Mouse (Mus musculus): ENCODE data around the gene Oat. TPM values are rescaled to one million over a fixed set of nuclear protein-coding genes. Genes with fewer than 3 reads are reported as not detected.

The Oat gene
- polyA plus RNA-seq, 1 experiment from 2014 or later, result 57.6 TPM

DNA sequence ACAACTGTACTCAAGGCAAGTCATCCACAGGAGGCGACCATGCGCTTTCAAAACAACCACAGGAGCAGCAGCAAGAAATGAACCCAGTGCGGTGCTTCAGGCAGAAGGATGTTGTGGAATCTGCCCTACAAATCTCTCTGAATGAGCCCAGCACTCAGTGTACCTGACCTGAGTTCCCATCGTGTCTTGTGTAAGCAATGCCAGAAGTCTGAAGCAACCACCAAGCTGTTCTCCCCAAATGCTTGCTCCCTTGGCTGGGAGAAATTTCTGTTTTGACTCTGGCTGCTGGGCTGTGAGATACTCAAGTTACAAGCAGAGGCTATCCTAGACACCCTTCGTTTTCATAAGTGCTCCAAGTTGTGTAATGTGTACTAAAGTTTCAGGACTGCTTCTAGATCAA lies 29.5 kb upstream of the Oat start:
- peaks cover 14% of the 10 kb centered on the region for H3K4me1 ChIP-seq (replicated peaks)
- no peak overlapping the region for H3K27ac ChIP-seq (replicated peaks)
- no peak overlapping the region for H3K4me3 ChIP-seq (replicated peaks)
- H3K9ac ChIP-seq, result no peak overlapping the region
- no peak overlapping the region for H3K4me2 ChIP-seq
- WGBS (ENCODE audit: insufficient replicate concordance), result 48% methylated on average over 5 of the region's 5 CpGs
- peaks cover 78% of the 10 kb centered on the region for H3K27me3 ChIP-seq
- H3K9me3 ChIP-seq (replicated peaks), result no peaks in the 10 kb centered on the region
- no peak for ATAC-seq (ENCODE audit: insufficient read depth)
- no peaks in the 10 kb centered on the region for H3K36me3 ChIP-seq (replicated peaks)

DNA sequence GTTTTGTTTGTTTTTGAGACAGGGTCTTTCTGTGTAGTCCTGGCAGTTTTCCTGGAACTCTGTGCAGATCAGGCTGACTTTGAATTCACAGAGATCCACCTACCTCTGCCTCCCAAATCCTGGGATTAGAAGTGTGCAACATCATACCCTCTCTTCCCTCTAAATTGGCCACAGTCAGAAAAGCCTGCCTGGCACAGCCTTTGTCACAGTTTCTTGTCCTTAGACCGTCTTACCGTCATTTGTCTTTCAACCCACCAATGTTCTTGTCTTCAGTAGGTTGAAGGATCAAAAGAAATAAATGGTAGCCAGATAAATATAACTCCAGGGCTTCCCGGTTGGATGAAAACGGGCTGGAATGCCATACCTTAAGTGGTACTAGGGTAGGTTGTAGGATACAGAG lies 28.5 kb upstream of the Oat start:
- no peaks in the 10 kb centered on the region for H3K36me3 ChIP-seq (replicated peaks)
- no peak overlapping the region for H3K27ac ChIP-seq (replicated peaks)
- H3K9me3 ChIP-seq (replicated peaks), result no peaks in the 10 kb centered on the region
- WGBS (ENCODE audit: insufficient replicate concordance), result 69% methylated on average over 4 of the region's 4 CpGs
- no peak overlapping the region for H3K4me2 ChIP-seq
- no peak overlapping the region for H3K9ac ChIP-seq
- peaks cover 8% of the 10 kb centered on the region for H3K4me1 ChIP-seq (replicated peaks)
- peaks cover 88% of the 10 kb centered on the region for H3K27me3 ChIP-seq
- no peak overlapping the region for H3K4me3 ChIP-seq (replicated peaks)
- ATAC-seq (ENCODE audit: insufficient read depth), result no peak

DNA sequence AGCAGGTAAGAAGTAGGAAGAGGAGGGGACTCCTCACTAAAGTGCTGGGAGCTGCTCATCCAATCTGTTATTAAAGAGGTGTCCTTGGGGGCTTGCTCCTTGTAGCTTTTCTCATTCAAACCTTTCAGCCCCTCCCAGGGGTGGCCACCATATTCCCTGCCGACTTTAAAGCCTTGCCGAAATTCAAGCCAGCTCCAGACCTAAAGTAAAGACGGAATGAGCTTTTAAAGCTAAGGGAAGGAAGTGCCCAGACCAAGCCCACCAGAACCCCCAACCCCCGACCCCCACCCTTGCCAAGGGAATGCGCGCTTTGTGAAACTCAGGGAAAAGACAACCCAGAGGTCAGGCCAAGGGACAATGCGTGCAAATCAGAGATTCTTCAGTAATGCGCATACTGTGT lies 24.7 kb upstream of the Oat start:
- no peak overlapping the region for H3K4me3 ChIP-seq (replicated peaks)
- no peak overlapping the region for H3K4me2 ChIP-seq
- 13% methylated on average over 8 of the region's 8 CpGs for WGBS (ENCODE audit: insufficient replicate concordance)
- H3K9me3 ChIP-seq (replicated peaks), result no peaks in the 10 kb centered on the region
- ATAC-seq (ENCODE audit: insufficient read depth), result no peak
- peaks cover 42% of the 10 kb centered on the region for H3K4me1 ChIP-seq (replicated peaks)
- no peaks in the 10 kb centered on the region for H3K36me3 ChIP-seq (replicated peaks)
- H3K27ac ChIP-seq (replicated peaks), result no peak overlapping the region
- peaks cover 98% of the 10 kb centered on the region for H3K27me3 ChIP-seq
- H3K9ac ChIP-seq, result no peak overlapping the region

DNA sequence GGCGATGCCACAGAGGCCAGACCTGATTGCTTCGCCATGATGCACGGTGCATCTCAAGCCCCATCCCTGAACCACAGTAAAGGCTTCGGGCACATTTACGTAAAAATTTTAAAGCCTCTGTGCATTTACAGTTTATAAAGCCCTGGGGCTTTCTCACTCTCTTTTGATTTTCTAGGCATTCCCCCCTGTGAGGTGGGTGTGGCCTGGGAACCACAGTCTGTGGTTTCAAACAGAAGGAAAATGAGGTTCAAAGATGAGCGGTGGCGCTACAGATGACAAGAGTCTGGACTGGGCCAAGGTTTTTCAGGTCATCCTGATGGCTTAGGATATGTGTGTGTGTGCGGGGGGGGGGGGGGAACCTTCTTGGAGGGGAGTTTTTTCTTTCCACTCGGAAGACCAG lies 23.8 kb upstream of the Oat start:
- Histone ChIP-seq H3K9ac (no peak overlapping the region), H3K27ac (replicated peaks) (no peak overlapping the region), H3K4me3 (replicated peaks) (no peak overlapping the region), H3K27me3 (peaks cover 99% of the 10 kb centered on the region), H3K4me2 (peak overlapping the region; percentile 36; the same call in 1 of the 2 replicates), H3K36me3 (replicated peaks) (no peaks in the 10 kb centered on the region), H3K9me3 (replicated peaks) (no peaks in the 10 kb centered on the region), H3K4me1 (replicated peaks) (peaks cover 47% of the 10 kb centered on the region)
- 5% methylated on average over 9 of the region's 9 CpGs for WGBS (ENCODE audit: insufficient replicate concordance)
- no peak for ATAC-seq (ENCODE audit: insufficient read depth)

DNA sequence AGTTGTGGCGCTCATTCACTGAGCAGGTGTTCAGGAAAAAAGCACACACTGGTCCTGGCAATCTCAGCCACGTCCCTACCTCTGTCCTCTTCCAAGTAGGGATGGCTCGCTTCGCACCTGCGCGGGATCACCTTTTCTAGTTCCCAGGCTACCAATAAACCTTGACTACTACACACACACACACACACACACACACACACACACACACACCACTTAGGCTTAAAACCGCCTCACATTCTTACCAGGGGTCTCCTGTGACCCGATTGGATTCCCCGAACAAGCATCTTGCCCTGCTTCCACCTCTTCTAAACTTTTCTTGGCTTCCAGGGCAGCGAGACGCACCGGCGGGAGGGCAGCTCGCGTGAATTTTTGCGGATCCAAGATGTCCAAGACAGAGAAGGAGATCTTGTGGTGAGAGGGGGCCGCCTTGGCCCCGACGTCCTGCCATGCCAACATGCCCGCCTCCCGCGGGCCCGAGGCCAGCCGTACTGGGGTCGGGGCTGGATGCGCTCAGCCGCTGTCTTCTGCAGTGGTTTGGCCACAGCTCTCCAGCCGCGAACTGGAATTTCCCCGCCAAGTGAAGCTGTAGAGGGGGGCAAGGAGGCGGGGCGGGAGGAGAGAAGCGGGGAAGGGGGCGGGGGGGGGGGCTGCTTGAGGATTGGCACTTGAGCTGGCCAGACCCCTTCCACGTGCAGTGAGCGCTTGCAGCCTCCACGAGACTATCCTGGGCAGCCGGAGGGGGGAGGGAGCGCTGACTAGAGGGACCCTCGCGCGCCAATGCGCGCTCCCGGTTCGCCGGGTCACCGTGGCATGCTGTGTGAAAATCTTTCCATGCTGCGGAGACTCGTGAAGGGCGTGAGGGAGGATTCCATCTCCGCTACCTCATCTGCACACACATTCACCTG lies 23.1 kb upstream of the Oat start, which contains the start of gene Nkx1-2:
Gene Nkx1-2 (minus strand): TSS at position 567 of the 905 bp plus-strand sequence.
- peak within 1 kb of the TSS; percentile 36 for H3K4me2 ChIP-seq
- H3K9ac ChIP-seq, result no peak within 1 kb of the TSS
- no peak within 1 kb of the TSS for H3K27ac ChIP-seq (replicated peaks)
- H3K9me3 ChIP-seq (replicated peaks), result no peaks in the 10 kb centered on the region
- peaks cover 49% of the 10 kb centered on the region for H3K4me1 ChIP-seq (replicated peaks)
- 2% methylated on average over 51 of the region's 52 CpGs for WGBS (ENCODE audit: insufficient replicate concordance)
- no peak for ATAC-seq (ENCODE audit: insufficient read depth)
- H3K27me3 ChIP-seq, result peaks cover 98% of the 10 kb centered on the region
- H3K4me3 ChIP-seq (replicated peaks), result peak within 1 kb of the TSS; percentile 5; the same call in 1 of the 2 replicates
- no peaks in the 10 kb centered on the region for H3K36me3 ChIP-seq (replicated peaks)

DNA sequence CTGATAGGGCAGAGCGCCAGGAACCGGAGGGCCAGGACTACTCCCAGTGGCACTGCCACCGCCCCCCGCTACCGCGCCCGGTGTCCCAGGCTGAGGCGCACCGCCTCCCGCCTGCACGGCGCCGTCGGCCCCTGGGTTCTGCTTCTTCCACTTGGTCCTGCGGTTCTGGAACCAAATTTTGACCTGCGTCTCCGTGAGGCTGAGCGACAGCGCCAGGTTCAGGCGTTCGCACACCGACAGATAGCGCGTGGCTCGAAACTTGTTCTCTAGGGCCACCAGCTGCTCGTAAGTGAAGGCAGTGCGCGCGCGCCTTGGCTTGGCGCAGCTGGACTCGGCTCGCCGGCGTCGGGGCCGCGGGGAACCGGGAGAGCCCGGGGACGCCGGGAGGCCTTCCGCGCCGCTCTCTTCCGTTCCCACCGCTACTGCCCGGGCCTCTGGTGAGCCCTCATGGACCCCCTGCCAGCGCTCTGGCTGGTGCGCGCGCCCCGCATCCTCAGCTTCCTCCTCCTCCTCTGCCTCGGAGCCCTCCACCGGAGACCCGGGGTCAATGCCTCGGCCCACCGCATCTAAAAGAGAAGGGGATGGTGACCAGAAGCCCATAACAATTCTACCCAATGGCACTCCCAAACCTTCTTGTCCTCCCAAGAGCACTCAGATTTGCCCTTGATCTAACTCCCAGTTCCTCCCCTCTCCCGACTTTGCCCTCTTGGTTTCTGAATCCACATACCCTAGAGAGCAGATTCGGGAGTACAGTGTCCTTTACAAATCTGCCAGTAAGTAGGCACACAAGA lies 21.2 kb upstream of the Oat start:
- H3K27me3 ChIP-seq, result peaks cover 94% of the 10 kb centered on the region
- H3K36me3 ChIP-seq (replicated peaks), result no peaks in the 10 kb centered on the region
- H3K9ac ChIP-seq, result peak overlapping the region; percentile 25; the same call in 1 of the 2 replicates
- WGBS (ENCODE audit: insufficient replicate concordance), result under 1% methylated on average over 59 of the region's 60 CpGs
- H3K4me1 ChIP-seq (replicated peaks), result peaks cover 58% of the 10 kb centered on the region
- peak overlapping the region; percentile 79 for H3K4me2 ChIP-seq
- H3K4me3 ChIP-seq (replicated peaks), result peak overlapping the region; percentile 50
- no peaks in the 10 kb centered on the region for H3K9me3 ChIP-seq (replicated peaks)
- H3K27ac ChIP-seq (replicated peaks), result no peak overlapping the region
- ATAC-seq (ENCODE audit: insufficient read depth), result peak; percentile 47; the same call in 1 of the 2 replicates

DNA sequence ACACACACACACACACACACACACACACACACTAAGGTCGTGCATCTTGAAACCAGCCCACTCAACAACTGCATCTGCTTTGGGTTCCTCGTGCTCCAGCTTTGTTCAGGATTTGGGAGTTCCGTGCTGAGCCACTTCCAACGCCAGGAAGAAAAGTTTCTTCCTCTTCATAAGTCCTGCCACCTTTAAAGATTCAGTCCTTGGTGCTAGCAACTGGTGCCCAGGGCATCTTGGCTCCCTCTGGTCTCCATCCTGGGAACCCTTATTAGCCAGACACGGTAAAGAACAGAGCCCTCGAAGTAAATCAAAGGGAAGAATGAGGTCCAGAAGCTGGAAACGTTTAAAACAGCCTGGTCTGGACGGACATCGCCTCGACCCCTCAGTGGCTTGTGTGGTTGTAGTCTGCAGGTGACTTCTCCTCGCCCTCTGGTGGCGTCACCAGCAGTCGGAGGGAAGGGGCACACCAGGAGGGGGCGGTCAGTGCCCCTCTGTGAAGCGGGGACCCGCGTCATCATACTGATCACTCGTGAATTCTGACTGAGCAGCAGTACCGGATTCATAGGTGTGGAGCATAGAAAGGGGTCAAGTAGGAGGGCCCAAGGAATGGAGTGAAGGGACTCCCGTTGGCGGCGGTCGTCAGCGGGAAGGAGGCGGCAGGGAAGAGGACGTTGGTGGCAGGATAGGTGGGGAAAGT lies 20.5 kb upstream of the Oat start:
- WGBS (ENCODE audit: insufficient replicate concordance), result 6% methylated on average over 26 of the region's 26 CpGs

DNA sequence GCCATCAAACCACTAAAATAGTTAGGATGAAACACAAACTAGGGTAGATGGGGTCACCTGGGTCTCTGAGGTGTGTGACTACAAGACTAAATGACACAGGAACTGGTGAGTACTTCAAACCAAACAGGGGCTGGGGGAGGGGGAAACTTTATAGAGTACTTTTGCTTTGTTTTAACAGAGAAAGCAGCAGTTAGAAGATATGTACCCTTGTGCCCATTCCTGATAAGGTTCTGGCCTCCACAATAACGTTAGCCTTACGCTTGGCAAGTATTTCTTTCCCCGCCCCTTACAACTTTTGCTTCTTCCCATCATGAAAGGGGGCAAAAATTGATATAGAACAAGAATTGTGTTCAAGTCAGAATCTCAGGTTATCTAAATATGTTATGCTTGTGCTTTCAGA lies 19.6 kb upstream of the Oat start:
- Histone ChIP-seq H3K9me3 (replicated peaks) (no peaks in the 10 kb centered on the region), H3K27ac (replicated peaks) (no peak overlapping the region), H3K4me1 (replicated peaks) (peaks cover 56% of the 10 kb centered on the region), H3K9ac (no peak overlapping the region), H3K4me3 (replicated peaks) (no peak overlapping the region), H3K27me3 (peaks cover 78% of the 10 kb centered on the region), H3K4me2 (peak overlapping the region; percentile 79), H3K36me3 (replicated peaks) (no peaks in the 10 kb centered on the region)
- peak; percentile 64 for ATAC-seq (ENCODE audit: insufficient read depth)
- 17% methylated on average over 3 of the region's 3 CpGs for WGBS (ENCODE audit: insufficient replicate concordance)

More for the DNA sequence above, 20.5 kb upstream of the Oat start:
- Histone ChIP-seq H3K27me3 (peaks cover 87% of the 10 kb centered on the region), H3K27ac (replicated peaks) (no peak overlapping the region), H3K9ac (peak overlapping the region; percentile 25; the same call in 1 of the 2 replicates), H3K4me2 (peak overlapping the region; percentile 79), H3K36me3 (replicated peaks) (no peaks in the 10 kb centered on the region), H3K4me1 (replicated peaks) (peaks cover 56% of the 10 kb centered on the region), H3K9me3 (replicated peaks) (no peaks in the 10 kb centered on the region), H3K4me3 (replicated peaks) (peak overlapping the region; percentile 50)
- no peak for ATAC-seq (ENCODE audit: insufficient read depth)

DNA sequence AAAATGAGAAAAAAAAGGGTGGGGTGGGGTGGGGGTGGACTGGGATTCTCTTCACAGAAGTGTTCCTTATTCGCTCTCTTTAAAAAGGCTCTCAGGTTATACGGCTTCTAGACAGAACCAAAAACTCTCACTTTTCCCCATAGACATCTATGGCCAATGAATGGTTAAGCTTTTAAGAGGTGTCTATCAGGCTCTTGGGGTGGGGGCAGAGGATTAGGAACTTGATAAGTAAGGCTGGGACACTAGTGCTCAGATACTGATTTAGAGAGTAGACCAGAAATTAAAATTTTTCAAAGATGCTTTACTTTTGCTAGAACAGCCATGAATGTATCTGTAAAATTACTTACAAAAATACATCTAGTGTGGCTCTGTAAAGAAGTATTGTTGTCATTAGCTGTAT lies 18.1 kb upstream of the Oat start:
- Histone ChIP-seq H3K9ac (no peak overlapping the region), H3K36me3 (replicated peaks) (no peaks in the 10 kb centered on the region), H3K27ac (replicated peaks) (no peak overlapping the region), H3K9me3 (replicated peaks) (no peaks in the 10 kb centered on the region), H3K4me1 (replicated peaks) (peaks cover 48% of the 10 kb centered on the region), H3K27me3 (peaks cover 63% of the 10 kb centered on the region), H3K4me2 (no peak overlapping the region), H3K4me3 (replicated peaks) (no peak overlapping the region)
- 77% methylated on average over 2 of the region's 2 CpGs for WGBS (ENCODE audit: insufficient replicate concordance)
- ATAC-seq (ENCODE audit: insufficient read depth), result no peak

DNA sequence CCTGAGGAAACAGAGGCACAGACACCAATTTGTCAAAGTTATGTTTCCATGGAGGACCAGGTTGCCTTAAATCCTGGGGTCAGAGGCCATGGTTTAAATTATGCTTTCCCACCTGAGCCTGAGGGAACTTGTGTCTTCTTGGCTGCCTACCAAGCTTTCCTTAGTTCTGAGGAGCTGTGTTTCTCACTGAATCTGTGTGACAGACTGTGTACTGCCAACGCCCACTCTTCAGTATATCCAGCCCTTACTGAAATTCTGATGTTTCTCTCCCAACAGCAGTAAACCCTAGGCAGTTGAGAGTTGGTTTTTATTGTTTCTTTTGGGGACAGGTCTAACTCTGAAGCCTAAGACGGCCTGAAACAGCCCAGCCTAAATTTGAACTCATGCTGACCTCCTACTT lies 17.6 kb upstream of the Oat start:
- ATAC-seq (ENCODE audit: insufficient read depth), result no peak
- Histone ChIP-seq H3K4me1 (replicated peaks) (peaks cover 45% of the 10 kb centered on the region), H3K36me3 (replicated peaks) (no peaks in the 10 kb centered on the region), H3K9ac (no peak overlapping the region), H3K9me3 (replicated peaks) (no peaks in the 10 kb centered on the region), H3K27ac (replicated peaks) (no peak overlapping the region), H3K4me2 (no peak overlapping the region), H3K27me3 (peaks cover 57% of the 10 kb centered on the region), H3K4me3 (replicated peaks) (no peak overlapping the region)
- 46% methylated on average over 2 of the region's 2 CpGs for WGBS (ENCODE audit: insufficient replicate concordance)
